ENCODE assay signal across 14 mouse cellular contexts in genomic region chr13:9030364-9030763, GRCm38 (mm10).
"Had no signal": no experiment of that assay in that cellular context is flagged by ENCODE, and none has a peak within 500 bp of the region (broad histone marks: within the 10 kb centered on the region; RNA-seq: fewer than 3 reads in every experiment).

No protein-coding gene starts in this region.

- H3K9me3 ChIP-seq: limb, embryonic 15.5 days; liver, embryonic 12.5 days; midbrain, embryonic 12.5 days; neural tube, embryonic 15.5 days had no signal

- H3K9ac ChIP-seq: limb, embryonic 15.5 days; liver, embryonic 12.5 days; lung, embryonic 14.5 days; midbrain, embryonic 12.5 days; neural tube, embryonic 15.5 days had no signal

- H3K4me1 ChIP-seq: limb, embryonic 15.5 days; midbrain, embryonic 12.5 days; neural tube, embryonic 15.5 days had no signal

- H3K27ac ChIP-seq: left cerebral cortex, adult 2 months; limb, embryonic 15.5 days; liver, embryonic 12.5 days; midbrain, embryonic 12.5 days; neural tube, embryonic 15.5 days; stomach, postnatal 0 days had no signal

- H3K27me3 ChIP-seq: limb, embryonic 15.5 days; liver, embryonic 12.5 days; midbrain, embryonic 12.5 days; neural tube, embryonic 15.5 days had no signal

- H3K36me3 ChIP-seq: limb, embryonic 15.5 days; liver, embryonic 12.5 days; midbrain, embryonic 12.5 days; neural tube, embryonic 15.5 days had no signal

- DNase-seq: kidney, adult 18-20 months; kidney, postnatal 10 days; lung, embryonic 14.5 days; lung, postnatal 10 days; lung, postnatal 4 days; right cerebral cortex, adult 18-20 months; right cerebral cortex, postnatal 25 days had no signal

- ATAC-seq: liver, embryonic 12.5 days; midbrain, embryonic 16.5 days had no signal

- H3K4me2 ChIP-seq: limb, embryonic 15.5 days; liver, embryonic 12.5 days; lung, embryonic 14.5 days; midbrain, embryonic 12.5 days; neural tube, embryonic 15.5 days had no signal

- H3K4me3 ChIP-seq: left cerebral cortex, adult 2 months; limb, embryonic 15.5 days; liver, embryonic 12.5 days; midbrain, embryonic 12.5 days; neural tube, embryonic 15.5 days had no signal
